Mouse (Mus musculus) WW6 (cell line): ENCODE data around the gene Raet1e.
"Not testable (repeated sequence)": the region's sequence is repeated elsewhere in the genome, so short reads cannot be mapped to it uniquely, and the experiment has no call there.

Source experiments
- DNase-seq: peaks from one replicate; pipeline ENCODE4 v3.0.0-alpha.2; 2013; ENCODE audit warnings: low read depth, low spot score

The Raet1e gene

GRCm38 (mm10) chr10:22165328-22166003 is 7.1 kb downstream of the Raet1e start:
- not testable (repeated sequence) for DNase-seq

GRCm38 (mm10) chr10:22166025-22166424 is 7.7 kb downstream of the Raet1e start:
- not testable (repeated sequence) for DNase-seq

GRCm38 (mm10) chr10:22167061-22167460 is 8.7 kb downstream of the Raet1e start:
- DNase-seq, result not testable (repeated sequence)

- not testable (repeated sequence) for DNase-seq
Measured at GRCm38 (mm10) chr10:22169116-22169515, 10.7 kb downstream of the Raet1e start.

GRCm38 (mm10) chr10:22172431-22173334 is 14.3 kb downstream of the Raet1e start:
- DNase-seq, result not testable (repeated sequence)

- not testable (repeated sequence) for DNase-seq
Measured at GRCm38 (mm10) chr10:22173335-22174189, 15.2 kb downstream of the Raet1e start.

- not testable (repeated sequence) for DNase-seq
Measured at GRCm38 (mm10) chr10:22174190-22174487, 15.8 kb downstream of the Raet1e start.

GRCm38 (mm10) chr10:22176515-22176914 is 18.1 kb downstream of the Raet1e start:
- not testable (repeated sequence) for DNase-seq

- not testable (repeated sequence) for DNase-seq
Measured at GRCm38 (mm10) chr10:22191035-22191434, 32.7 kb downstream of the Raet1e start.

- DNase-seq, result not testable (repeated sequence)
Measured at GRCm38 (mm10) chr10:22201352-22201751, 43.0 kb downstream of the Raet1e start.

GRCm38 (mm10) chr10:22202784-22203583 is 44.6 kb downstream of the Raet1e start:
- DNase-seq, result not testable (repeated sequence)

GRCm38 (mm10) chr10:22206443-22206842 is 48.1 kb downstream of the Raet1e start:
- DNase-seq, result not testable (repeated sequence)

GRCm38 (mm10) chr10:22212012-22212696 is 53.8 kb downstream of the Raet1e start:
- DNase-seq, result not testable (repeated sequence)

- not testable (repeated sequence) for DNase-seq
Measured at GRCm38 (mm10) chr10:22223474-22224349, 65.3 kb downstream of the Raet1e start.

GRCm38 (mm10) chr10:22265060-22265459 is 106.7 kb downstream of the Raet1e start:
- no peak for DNase-seq

GRCm38 (mm10) chr10:22270879-22271786 is 112.8 kb downstream of the Raet1e start:
- not testable (repeated sequence) for DNase-seq

- DNase-seq, result not testable (repeated sequence)
Measured at GRCm38 (mm10) chr10:22272914-22273683, 114.7 kb downstream of the Raet1e start.
